Mouse (Mus musculus) CH12.LX (cell line): ENCODE data around the gene Heatr5a. TPM values are rescaled to one million over a fixed set of nuclear protein-coding genes. Genes with fewer than 3 reads are reported as not detected.

Experiments used
- DNase-seq: peaks from one replicate; pipeline ENCODE4 v3.0.0-alpha.2; 2013; ENCODE audit errors: extremely low read depth
- H3K27ac ChIP-seq: 2 replicates; pipeline ENCODE4 v1.5.1; 2012; ENCODE audit warnings: low read depth, mild to moderate bottlenecking, control low read depth, moderate library complexity; ENCODE audit not compliant: insufficient read depth
- H3K27me3 ChIP-seq: replicated peaks from 2 replicates; pipeline ENCODE3; 2012; ENCODE audit warnings: inconsistent platforms
- H3K36me3 ChIP-seq, 2 experiments: replicated peaks in 1 of 2; 2 replicates each; pipeline versions ENCODE3 to v1.6.1; 2012; ENCODE audit warnings: inconsistent platforms in 1 of 2, low read length in 1 of 2, mild to moderate bottlenecking in 1 of 2, mixed read lengths in 1 of 2, moderate library complexity in 1 of 2; ENCODE audit not compliant: control insufficient read depth in 1 of 2, insufficient read depth in 1 of 2
- H3K4me1 ChIP-seq, 2 experiments: 2 replicates each; pipeline ENCODE4 v1.6.1; 2012; ENCODE audit warnings: inconsistent platforms in 1 of 2, moderate library complexity in 1 of 2; ENCODE audit not compliant: insufficient read depth in 2 of 2, control insufficient read depth in 1 of 2
- H3K4me2 ChIP-seq: 2 replicates; pipeline ENCODE4 v1.6.1; 2012; ENCODE audit warnings: low read depth, mild to moderate bottlenecking, control low read depth; ENCODE audit not compliant: poor library complexity, insufficient read depth, severe bottlenecking
- H3K4me3 ChIP-seq, 3 experiments: fragments of 150-350 bp in 1 of 3; sonication (generic) in 1 of 3; replicated peaks in 1 of 3; 2 replicates each; pipeline versions ENCODE3 to v1.5.1; 2011 to 2012; ENCODE audit warnings: low read depth in 2 of 3, low read length in 2 of 3, mild to moderate bottlenecking in 2 of 3, moderate library complexity in 2 of 3, control low read depth in 1 of 3, improper control_type of control experiment in 1 of 3, inconsistent platforms in 1 of 3, mixed read lengths in 1 of 3; ENCODE audit not compliant: poor library complexity in 1 of 3
- H3K79me2 ChIP-seq: replicated peaks from 2 replicates; pipeline ENCODE4 v1.6.1; 2012; ENCODE audit warnings: mild to moderate bottlenecking, moderate library complexity; ENCODE audit not compliant: control insufficient read depth, poor library complexity, insufficient read depth, severe bottlenecking; ENCODE audit errors: extremely low read depth
- H3K9ac ChIP-seq: 2 replicates; pipeline ENCODE4 v1.6.1; 2012; ENCODE audit warnings: low read depth, mild to moderate bottlenecking, control low read depth, moderate library complexity; ENCODE audit not compliant: insufficient read depth
- H3K9me3 ChIP-seq: replicated peaks from 2 replicates; pipeline ENCODE3; 2012; ENCODE audit warnings: low read length, inconsistent platforms, mixed read lengths
- CHD1 ChIP-seq: IDR thresholded peaks from 2 replicates; pipeline ENCODE4 v1.6.1; 2012; ENCODE audit warnings: low read depth, low read length, improper control_type of control experiment, inconsistent platforms
- CHD2 ChIP-seq: IDR thresholded peaks from 2 replicates; pipeline ENCODE4 v1.6.1; 2011; ENCODE audit warnings: low read length, improper control_type of control experiment
- CTCF ChIP-seq, 2 experiments: IDR thresholded peaks in 1 of 2; conservative IDR thresholded peaks in 1 of 2; 2 replicates each; pipeline ENCODE4 v1.5.1; 2011 to 2012; ENCODE audit warnings: low read depth in 2 of 2, low read length in 2 of 2, improper control_type of control experiment in 1 of 2, inconsistent platforms in 1 of 2, mild to moderate bottlenecking in 1 of 2, moderate library complexity in 1 of 2
- E2F4 ChIP-seq: IDR thresholded peaks from 2 replicates; pipeline ENCODE4 v1.6.1; 2011; ENCODE audit warnings: low read depth, low read length, improper control_type of control experiment; ENCODE audit not compliant: insufficient replicate concordance
- ELF1 ChIP-seq: IDR thresholded peaks from 2 replicates; pipeline ENCODE4 v1.6.1; 2014; ENCODE audit warnings: low read depth, mild to moderate bottlenecking, inconsistent platforms, low read length, improper control_type of control experiment
- EP300 ChIP-seq: IDR thresholded peaks from 2 replicates; pipeline ENCODE4 v1.6.1; 2011; ENCODE audit warnings: low read length, improper control_type of control experiment
- ETS1 ChIP-seq: conservative IDR thresholded peaks from 2 replicates; pipeline ENCODE4 v1.6.1; 2012; ENCODE audit warnings: low read depth, mild to moderate bottlenecking, inconsistent platforms, low read length, improper control_type of control experiment, moderate library complexity
- GABPA ChIP-seq: IDR thresholded peaks from 2 replicates; pipeline ENCODE4 v1.6.1; 2012; ENCODE audit warnings: low read depth, low read length, improper control_type of control experiment, inconsistent platforms; ENCODE audit not compliant: insufficient replicate concordance
- HCFC1 ChIP-seq: IDR thresholded peaks from 2 replicates; pipeline ENCODE4 v1.6.1; 2012; ENCODE audit warnings: low read depth, mild to moderate bottlenecking, inconsistent platforms, low read length, improper control_type of control experiment
- IRF4 ChIP-seq: IDR thresholded peaks from 2 replicates; pipeline ENCODE4 v1.6.1; 2014; ENCODE audit warnings: low read depth, mild to moderate bottlenecking, inconsistent platforms, low read length, improper control_type of control experiment
- JUN ChIP-seq: IDR thresholded peaks from 2 replicates; pipeline ENCODE4 v1.6.1; 2011; ENCODE audit warnings: low read depth, mild to moderate bottlenecking, low read length, improper control_type of control experiment, moderate library complexity; ENCODE audit not compliant: insufficient read depth
- JUND ChIP-seq: conservative IDR thresholded peaks from 2 replicates; pipeline ENCODE4 v1.6.1; 2011; ENCODE audit warnings: low read depth, low read length, improper control_type of control experiment
- KAT2A ChIP-seq: IDR thresholded peaks from 2 replicates; pipeline ENCODE4 v1.6.1; 2012; ENCODE audit warnings: low read length, improper control_type of control experiment, inconsistent platforms; ENCODE audit not compliant: insufficient replicate concordance
- MAFK ChIP-seq: IDR thresholded peaks from 2 replicates; pipeline ENCODE4 v1.6.1; 2011; ENCODE audit warnings: low read length, improper control_type of control experiment; ENCODE audit not compliant: insufficient replicate concordance
- MAX ChIP-seq: IDR thresholded peaks from 2 replicates; pipeline ENCODE4 v1.6.1; 2011; ENCODE audit warnings: low read length, improper control_type of control experiment
- MAZ ChIP-seq: IDR thresholded peaks from 2 replicates; pipeline ENCODE4 v1.6.1; 2012; ENCODE audit warnings: low read depth, mild to moderate bottlenecking, inconsistent platforms, low read length, improper control_type of control experiment, moderate library complexity
- MEF2A ChIP-seq: IDR thresholded peaks from 2 replicates; pipeline ENCODE4 v1.6.1; 2014; ENCODE audit warnings: low read depth, mild to moderate bottlenecking, inconsistent platforms, low read length, improper control_type of control experiment, borderline replicate concordance
- MXI1 ChIP-seq: IDR thresholded peaks from 2 replicates; pipeline ENCODE4 v1.6.1; 2011; ENCODE audit warnings: mild to moderate bottlenecking, low read depth, low read length, improper control_type of control experiment
- MYC ChIP-seq: IDR thresholded peaks from 2 replicates; pipeline ENCODE4 v1.6.1; 2011; ENCODE audit warnings: low read depth, mild to moderate bottlenecking, improper control_type of control experiment, low read length
- NELFE ChIP-seq: IDR thresholded peaks from 2 replicates; pipeline ENCODE4 v1.6.1; 2011; ENCODE audit warnings: low read depth, low read length, improper control_type of control experiment
- NRF1 ChIP-seq: IDR thresholded peaks from 2 replicates; pipeline ENCODE4 v1.6.1; 2014; ENCODE audit warnings: low read depth, mild to moderate bottlenecking, inconsistent platforms, low read length, improper control_type of control experiment, moderate library complexity
- PAX5 ChIP-seq: IDR thresholded peaks from 2 replicates; pipeline ENCODE4 v1.6.1; 2012; ENCODE audit warnings: low read length, inconsistent platforms, mixed read lengths
- POLR2A ChIP-seq: IDR thresholded peaks from 2 replicates; pipeline ENCODE4 v1.6.1; 2011; ENCODE audit warnings: low read depth, mild to moderate bottlenecking, improper control_type of control experiment, low read length
- POLR2AphosphoS2 ChIP-seq: IDR thresholded peaks from 2 replicates; pipeline ENCODE4 v1.6.1; 2011; ENCODE audit warnings: low read depth, low read length, improper control_type of control experiment
- RAD21 ChIP-seq: IDR thresholded peaks from 2 replicates; pipeline ENCODE4 v1.6.1; 2011; ENCODE audit warnings: low read depth, mild to moderate bottlenecking, low read length, improper control_type of control experiment, moderate library complexity
- RCOR1 ChIP-seq: conservative IDR thresholded peaks from 2 replicates; pipeline ENCODE4 v1.6.1; 2012; ENCODE audit warnings: low read depth, mild to moderate bottlenecking, inconsistent platforms, low read length, improper control_type of control experiment
- SIN3A ChIP-seq: IDR thresholded peaks from 2 replicates; pipeline ENCODE4 v1.6.1; 2012; ENCODE audit warnings: low read length, improper control_type of control experiment, inconsistent platforms
- SMC3 ChIP-seq: IDR thresholded peaks from 2 replicates; pipeline ENCODE4 v1.6.1; 2011; ENCODE audit warnings: low read depth, low read length, improper control_type of control experiment
- TBP ChIP-seq: conservative IDR thresholded peaks from 2 replicates; pipeline ENCODE4 v1.6.1; 2011; ENCODE audit warnings: low read depth, low read length, improper control_type of control experiment
- TCF12 ChIP-seq: IDR thresholded peaks from 2 replicates; pipeline ENCODE4 v1.6.1; 2014; ENCODE audit warnings: low read depth, mild to moderate bottlenecking, inconsistent platforms, low read length, improper control_type of control experiment
- UBTF ChIP-seq: IDR thresholded peaks from 2 replicates; pipeline ENCODE4 v1.6.1; 2012; ENCODE audit warnings: low read depth, mild to moderate bottlenecking, inconsistent platforms, low read length, improper control_type of control experiment, moderate library complexity
- USF1 ChIP-seq: IDR thresholded peaks from 2 replicates; pipeline ENCODE4 v1.6.1; 2014; ENCODE audit warnings: low read depth, mild to moderate bottlenecking, inconsistent platforms, low read length, improper control_type of control experiment
- USF2 ChIP-seq: conservative IDR thresholded peaks from 2 replicates; pipeline ENCODE4 v1.6.1; 2011; ENCODE audit warnings: low read depth, low read length, improper control_type of control experiment
- ZC3H11A ChIP-seq: IDR thresholded peaks from 2 replicates; pipeline ENCODE4 v1.6.1; 2012; ENCODE audit warnings: low read depth, mild to moderate bottlenecking, inconsistent platforms, low read length, improper control_type of control experiment
- ZKSCAN1 ChIP-seq: IDR thresholded peaks from 2 replicates; pipeline ENCODE4 v1.6.1; 2012; ENCODE audit warnings: low read depth, inconsistent platforms, low read length, improper control_type of control experiment, borderline replicate concordance
- ZMIZ1 ChIP-seq: IDR thresholded peaks from 2 replicates; pipeline ENCODE4 v1.6.1; 2012; ENCODE audit warnings: low read depth, mild to moderate bottlenecking, inconsistent platforms, low read length, improper control_type of control experiment
- ZNF384 ChIP-seq: IDR thresholded peaks from 2 replicates; pipeline ENCODE4 v1.6.1; 2012; ENCODE audit warnings: low read depth, low read length, improper control_type of control experiment, inconsistent platforms
- dilution Hi-C: fragments of 300-500 bp; cut with MboI; formaldehyde crosslinking; loops from 2 replicates; pipeline ENCODE4 v1.14.3; 2020; ENCODE audit warnings: low sequenced_read_pairs; ENCODE audit not compliant: extremely low pct_unique_long_range_greater_than_20kb, extremely low pct_ligation_motif_present
- in situ Hi-C: fragments of 300-500 bp; cut with MboI; formaldehyde crosslinking; loops from 3 replicates; pipeline ENCODE4 v1.14.3; 2019; ENCODE audit warnings: low sequenced_read_pairs, low pct_ligation_motif_present, low pct_unique_long_range_greater_than_20kb, mixed read lengths
- polyA plus RNA-seq: library from polyadenylated mRNA; unstranded; fragments of >175 nt; gene quantifications from 2 replicates; pipeline ENCODE4 v1.2.1, GENCODE M21; 2012; ENCODE audit warnings: low read depth; ENCODE audit not compliant: insufficient read length
- total RNA-seq, 2 experiments: library from RNA; depleted of rRNA; stranded (reverse); fragments of 300-350 nt in 1 of 2; fragments of >200 nt in 1 of 2; gene quantifications; 2 replicates each; pipeline ENCODE4 v1.2.3; 2012 to 2014

Heatr5a gene
- total and polyA plus RNA-seq, 3 experiments = 5.4 to 7.3 (median 6.4) TPM

GRCm38 (mm10) chr12:51829290-51830076 lies 141.6 kb downstream of the Heatr5a start, which contains the start of gene Hectd1:
Gene Hectd1, minus strand, starts transcription at chr12:51829536.
- in situ Hi-C loops (no loop called here), dilution Hi-C loops (no loop called here)
- Histone ChIP-seq H3K36me3 (peaks cover 8 to 28% of the 10 kb centered on the region in 2 experiments), H3K4me1 (peaks cover 11 to 32% of the 10 kb centered on the region in 2 experiments), H3K4me3 (peak within 1 kb of the TSS; percentile 73 to 88 (median 77)), H3K9me3 (no peaks in the 10 kb centered on the region), H3K79me2 (peaks cover 43% of the 10 kb centered on the region), H3K4me2 (peak within 1 kb of the TSS; percentile 91), H3K9ac (peak within 1 kb of the TSS; percentile 89), H3K27me3 (no peaks in the 10 kb centered on the region), H3K27ac (peak within 1 kb of the TSS; percentile 77)
- peak; percentile 62 for DNase-seq
- TF ChIP-seq CHD1 (no peak; the same call in 1 of the 2 replicates), NELFE (peak; percentile 61; the same call in 1 of the 2 replicates), SIN3A (peak; percentile 68; the same call in 1 of the 2 replicates), JUND (no peak), NRF1 (peak; percentile 65), E2F4 (no peak), CHD2 (no peak), HCFC1 (peak; percentile 71), USF1 (0 out of 2 replicates have a peak, but pooled peaks have one; percentile 6), UBTF (peak; percentile 100; the same call in 1 of the 2 replicates), TCF12 (peak; percentile 53; the same call in 1 of the 2 replicates), MEF2A (peak; percentile 49), CTCF (conservative IDR thresholded peaks at IDR 0.05 in 1 of 2, IDR thresholded peaks at IDR 0.05 in 1 of 2; ENCODE audit: low read depth in 2 of 2, low read length in 2 of 2) (peak in 1 of 2 experiments; percentile 62; a peak in 2 of 4 replicates), PAX5 (no peak), ZNF384 (no peak), IRF4 (peak; percentile 36; the same call in 1 of the 2 replicates), ZKSCAN1 (peak; percentile 34; the same call in 1 of the 2 replicates), RCOR1 (no peak), MYC (0 out of 2 replicates have a peak, but pooled peaks have one; percentile 18), MXI1 (peak; percentile 50; the same call in 1 of the 2 replicates), MAX (peak; percentile 73; the same call in 1 of the 2 replicates), POLR2AphosphoS2 (no peak), JUN (no peak), KAT2A (0 out of 2 replicates have a peak, but pooled peaks have one; percentile 71), USF2 (no peak), MAZ (0 out of 2 replicates have a peak, but pooled peaks have one; percentile 44), ZMIZ1 (peak; percentile 81), MAFK (no peak), SMC3 (no peak; the same call in 1 of the 2 replicates), GABPA (no peak), POLR2A (no peak), EP300 (0 out of 2 replicates have a peak, but pooled peaks have one; percentile 9), ETS1 (no peak), ZC3H11A (no peak), RAD21 (no peak), ELF1 (peak; percentile 77), TBP (no peak; the same call in 1 of the 2 replicates)
